Mouse (Mus musculus): Measurements from ENCODE around the gene Fosl1.
A peak's percentile ranks its signal among the peaks of the same experiment; 100 is the strongest.
"Not testable (repeated sequence)": the region's sequence is repeated elsewhere in the genome, so short reads cannot be mapped to it uniquely, and the experiment has no call there.

The Fosl1 gene

GRCm38 (mm10) chr19:5481398-5481797 is 34.1 kb downstream of the Fosl1 start:
- no peak for ATAC-seq (ENCODE audit: low TSS enrichment)

GRCm38 (mm10) chr19:5483386-5484359 is 36.3 kb downstream of the Fosl1 start:
- no peak for ATAC-seq (ENCODE audit: low TSS enrichment)

- ATAC-seq (ENCODE audit: low TSS enrichment), result no peak
These were observed 37.1 kb downstream of the Fosl1 start for GRCm38 (mm10) chr19:5484496-5484895.

- ATAC-seq (ENCODE audit: low TSS enrichment), result no peak
These were observed 38.0 kb downstream of the Fosl1 start for GRCm38 (mm10) chr19:5485371-5485770.

- ATAC-seq (ENCODE audit: low TSS enrichment), result no peak
These were observed 38.5 kb downstream of the Fosl1 start for GRCm38 (mm10) chr19:5485821-5486220.

GRCm38 (mm10) chr19:5486286-5486685 is 38.9 kb downstream of the Fosl1 start:
- no peak for ATAC-seq (ENCODE audit: low TSS enrichment)

GRCm38 (mm10) chr19:5486771-5487170 is 39.4 kb downstream of the Fosl1 start:
- ATAC-seq (ENCODE audit: low TSS enrichment), result no peak

GRCm38 (mm10) chr19:5487768-5488550 is 40.6 kb downstream of the Fosl1 start, which contains the start of gene Mus81:
TSS of gene Mus81 (minus strand) at chr19:5488402.
- ATAC-seq (ENCODE audit: low TSS enrichment), result peak; percentile 25

- ATAC-seq (ENCODE audit: low TSS enrichment), result peak; percentile 56
These were observed 41.7 kb downstream of the Fosl1 start for GRCm38 (mm10) chr19:5488878-5489571.

GRCm38 (mm10) chr19:5489721-5490120 is 42.4 kb downstream of the Fosl1 start:
- not testable (repeated sequence) for ATAC-seq (ENCODE audit: low TSS enrichment)

- ATAC-seq (ENCODE audit: low TSS enrichment), result peak; percentile 56
These were observed 43.1 kb downstream of the Fosl1 start, which contains the start of gene Cfl1 for GRCm38 (mm10) chr19:5490313-5490897. TSS of gene Cfl1 (plus strand) at chr19:5490455.

- ATAC-seq (ENCODE audit: low TSS enrichment), result peak; percentile 13; the same call in 1 of the 2 replicates
These were observed 43.8 kb downstream of the Fosl1 start for GRCm38 (mm10) chr19:5490898-5491708.

- ATAC-seq (ENCODE audit: low TSS enrichment), result no peak
These were observed 45.3 kb downstream of the Fosl1 start for GRCm38 (mm10) chr19:5492641-5493040.

- not testable (repeated sequence) for ATAC-seq (ENCODE audit: low TSS enrichment)
These were observed 46.0 kb downstream of the Fosl1 start for GRCm38 (mm10) chr19:5493301-5493721.

GRCm38 (mm10) chr19:5494314-5494713 is 47.0 kb downstream of the Fosl1 start:
- no peak for ATAC-seq (ENCODE audit: low TSS enrichment)

- no peak for ATAC-seq (ENCODE audit: low TSS enrichment)
These were observed 48.2 kb downstream of the Fosl1 start for GRCm38 (mm10) chr19:5495353-5496051.

GRCm38 (mm10) chr19:5496052-5496370 is 48.7 kb downstream of the Fosl1 start:
- ATAC-seq (ENCODE audit: low TSS enrichment), result no peak

GRCm38 (mm10) chr19:5500330-5500875 is 53.1 kb downstream of the Fosl1 start:
- ATAC-seq (ENCODE audit: low TSS enrichment), result no peak

- no peak for ATAC-seq (ENCODE audit: low TSS enrichment)
These were observed 56.3 kb downstream of the Fosl1 start, which contains the start of gene 1700020D05Rik for GRCm38 (mm10) chr19:5503687-5504086. TSS of gene 1700020D05Rik (minus strand) at chr19:5503787.

All from frontal cortex, adult (tissue).